Mouse (Mus musculus) gastrocnemius, postnatal 10 days (tissue): ENCODE measurements at regions not wholly inside any gene's neighbourhood (a gene's known extent, or its start where the extent isn't known, plus 50 kb on each side); places are given as distances from the start of the nearest gene placed in this dataset.
"Not testable (repeated sequence)": the region's sequence is repeated elsewhere in the genome, so short reads cannot be mapped to it uniquely, and the experiment has no call there.

Experiments
- DNase-seq: peaks from one replicate; pipeline ENCODE4 v3.0.0; 2021; ENCODE audit warnings: mixed read lengths

DNA sequence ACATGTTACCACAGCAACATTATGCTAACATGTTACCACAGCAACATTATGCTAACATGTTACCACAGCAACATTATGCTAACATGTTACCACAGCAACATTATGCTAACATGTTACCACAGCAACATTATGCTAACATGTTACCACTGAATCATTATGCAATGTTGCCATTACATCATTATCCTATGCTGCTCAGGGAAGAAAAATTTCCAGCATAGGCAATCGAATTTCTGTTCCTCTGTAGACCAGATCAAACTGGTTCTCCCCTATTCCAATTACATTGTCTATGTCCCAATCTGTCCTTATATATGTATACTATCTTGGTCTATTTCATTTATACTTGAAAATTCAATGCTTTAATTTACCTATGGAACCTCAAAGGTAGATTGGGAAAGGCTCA is 61.3 kb upstream of the Rmdn2 start:
- DNase-seq = not testable (repeated sequence)

DNA sequence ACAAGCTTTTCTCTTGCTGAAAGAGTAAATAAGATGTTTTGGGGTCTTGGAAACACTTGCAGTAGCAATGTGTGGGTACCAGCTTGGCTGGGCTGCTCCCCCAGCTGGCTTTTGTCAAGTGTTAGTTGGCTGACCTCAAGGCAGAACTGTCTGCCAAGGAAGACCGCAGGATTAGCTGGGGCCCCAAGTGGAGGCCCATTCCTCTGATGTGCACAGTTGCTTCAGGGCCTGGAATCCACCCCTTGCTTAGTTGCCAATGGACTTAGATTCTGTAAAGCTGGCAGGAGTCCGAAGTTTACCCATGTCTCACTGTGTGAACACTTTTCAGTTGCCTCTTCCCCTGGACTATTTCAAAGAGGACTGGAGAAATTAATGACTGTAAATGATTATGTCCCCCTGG is 57.8 kb upstream of the Rmdn2 start:
- no peak for DNase-seq

DNA sequence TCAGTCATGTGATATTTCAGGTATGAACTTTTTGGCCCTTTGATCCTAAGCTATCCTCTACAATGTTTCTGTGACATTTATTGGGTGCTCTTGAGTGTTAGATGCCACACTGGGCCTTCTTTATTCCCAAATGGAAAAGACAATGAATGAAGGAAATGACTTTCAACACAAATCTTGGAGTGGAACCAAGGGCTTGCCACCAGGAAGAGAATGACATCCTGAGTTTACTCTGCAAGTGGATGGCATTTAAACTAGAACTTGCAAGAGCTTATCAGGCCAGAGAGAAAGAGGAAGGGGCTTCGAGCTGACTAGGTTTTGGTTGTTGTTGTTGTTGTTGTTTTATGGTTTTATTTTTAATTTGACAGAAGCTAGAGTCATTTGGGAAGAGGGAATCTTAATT is 56.1 kb upstream of the Rmdn2 start:
- DNase-seq = no peak
